In the genomic region with DNA sequence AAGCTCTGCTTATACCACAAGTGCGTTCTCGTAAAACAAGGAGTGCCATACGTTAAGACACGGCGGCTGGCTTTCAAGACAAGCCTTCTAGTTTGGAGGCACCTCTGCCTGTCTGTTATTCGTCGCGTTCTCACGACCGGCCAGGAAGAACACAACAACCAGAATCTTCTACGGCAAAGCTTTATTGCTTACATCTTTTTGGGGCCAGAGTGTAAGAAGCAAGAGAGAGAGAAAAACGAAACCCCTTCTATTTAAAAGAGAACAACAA, we compare ENCODE assay signal across 8 mouse cellular contexts. TPM values are rescaled to one million over a fixed set of nuclear protein-coding genes. Genes with fewer than 3 reads are reported as not detected.
DNase-seq lines count a peak whose midpoint lies in the region; ATAC-seq and TF ChIP-seq lines count a peak whose summit lies in the region.
"Not testable (repeated sequence)": the region's sequence is repeated elsewhere in the genome, so short reads cannot be mapped to it uniquely, and the experiment has no call there.

No protein-coding gene starts in this region.

- H3K4me1 ChIP-seq in embryonic fibroblast, embryonic 13.5 days (ENCODE audit: control insufficient read depth, insufficient read depth, low read length); liver, postnatal 0 days (ENCODE audit: insufficient read depth); small intestine, adult 2 months (ENCODE audit: control insufficient read depth, insufficient read depth, insufficient read length, low read length): not testable (repeated sequence)
- peaks cover 20% of the 10 kb centered on the region for H3K4me1 ChIP-seq in heart, embryonic 11.5 days (ENCODE audit: control insufficient read depth, insufficient read depth, low read length)
- peaks cover 12% of the 10 kb centered on the region for H3K4me1 ChIP-seq in intestine, embryonic 14.5 days (replicated peaks; ENCODE audit: control insufficient read depth, insufficient read depth, low read length)
- peaks cover 23% of the 10 kb centered on the region; the same call in 1 of the 2 replicates for H3K4me1 ChIP-seq in limb, embryonic 10.5 days
- peaks cover 16% of the 10 kb centered on the region; the same call in 1 of the 2 replicates for H3K4me1 ChIP-seq in midbrain, embryonic 15.5 days

- not testable (repeated sequence) for H3K9me3 ChIP-seq in heart, embryonic 11.5 days (replicated peaks; ENCODE audit: control insufficient read depth, low read length); intestine, embryonic 14.5 days (ENCODE audit: control insufficient read depth, low read length); limb, embryonic 10.5 days (replicated peaks); liver, postnatal 0 days (ENCODE audit: low read length); midbrain, embryonic 15.5 days

- H3K27ac ChIP-seq in embryonic fibroblast, embryonic 13.5 days (ENCODE audit: insufficient read depth, low read length); limb, embryonic 10.5 days; midbrain, embryonic 15.5 days: not testable (repeated sequence)
- peak overlapping the region; percentile 100; the same call in 1 of the 2 replicates for H3K27ac ChIP-seq in heart, embryonic 11.5 days (ENCODE audit: low read depth, low read length)
- H3K27ac ChIP-seq in intestine, embryonic 14.5 days (ENCODE audit: low read depth), result peak overlapping the region; percentile 93; the same call in 1 of the 2 replicates
- H3K27ac ChIP-seq in liver, postnatal 0 days (ENCODE audit: low read depth), result peak overlapping the region; percentile 76
- peak overlapping the region; percentile 91 for H3K27ac ChIP-seq in small intestine, adult 2 months (ENCODE audit: insufficient read depth, low read depth, low read length)

- not testable (repeated sequence) for TF ChIP-seq POLR2A in embryonic fibroblast, embryonic 13.5 days (IDR thresholded peaks at IDR 0.05; ENCODE audit: low read depth, low read length); small intestine, adult 2 months (IDR thresholded peaks at IDR 0.05; ENCODE audit: low read depth, low read length)

- WGBS in heart, embryonic 11.5 days (ENCODE audit: insufficient replicate concordance), result 47% methylated on average over 11 of the region's 12 CpGs
- WGBS in intestine, embryonic 14.5 days, result 31% methylated on average over 11 of the region's 12 CpGs
- 50% methylated on average over 11 of the region's 12 CpGs for WGBS in limb, embryonic 10.5 days
- WGBS in liver, postnatal 0 days (ENCODE audit: insufficient replicate concordance), result 40% methylated on average over 11 of the region's 12 CpGs
- 66% methylated on average over 11 of the region's 12 CpGs for WGBS in midbrain, embryonic 15.5 days
- WGBS in small intestine, adult 2 months, result 29% methylated on average over 11 of the region's 12 CpGs

- peak; percentile 57 for DNase-seq in intestine, embryonic 14.5 days (ENCODE audit: low spot score)
- DNase-seq in limb, embryonic 10.5 days (ENCODE audit: low spot score), result not testable (repeated sequence)
- peak; percentile 16 for DNase-seq in liver, postnatal 0 days

- peak overlapping the region; percentile 60 for H3K4me2 ChIP-seq in heart, embryonic 11.5 days
- peak overlapping the region; percentile 68 for H3K4me2 ChIP-seq in intestine, embryonic 14.5 days (ENCODE audit: low read length)
- peak overlapping the region; percentile 79 for H3K4me2 ChIP-seq in liver, postnatal 0 days (ENCODE audit: low read depth, low read length)
- peak overlapping the region; percentile 28; the same call in 1 of the 2 replicates for H3K4me2 ChIP-seq in midbrain, embryonic 15.5 days

- not testable (repeated sequence) for H3K27me3 ChIP-seq in heart, embryonic 11.5 days (ENCODE audit: control insufficient read depth, insufficient read depth, low read length); intestine, embryonic 14.5 days (replicated peaks; ENCODE audit: control insufficient read depth, insufficient read depth, low read length); limb, embryonic 10.5 days (ENCODE audit: low read depth, poor library complexity, severe bottlenecking); midbrain, embryonic 15.5 days (replicated peaks); small intestine, adult 2 months (ENCODE audit: control insufficient read depth, insufficient read depth, low read length)
- H3K27me3 ChIP-seq in liver, postnatal 0 days (ENCODE audit: insufficient read depth, low read length), result peaks cover 17% of the 10 kb centered on the region

- peak; percentile 47 for ATAC-seq in CD4-positive, CD25-positive, alpha-beta regulatory T cell, adult 4 months
- ATAC-seq in heart, embryonic 11.5 days (replicated peaks; ENCODE audit: insufficient number of reproducible peaks, low FRiP score, low TSS enrichment); intestine, embryonic 14.5 days (replicated peaks; ENCODE audit: low FRiP score, low TSS enrichment, low read depth); liver, postnatal 0 days; midbrain, embryonic 15.5 days (replicated peaks): not testable (repeated sequence)

- H3K36me3 ChIP-seq in heart, embryonic 11.5 days (ENCODE audit: control insufficient read depth, insufficient read depth, low read length); intestine, embryonic 14.5 days (ENCODE audit: control insufficient read depth, insufficient read depth, low read length); limb, embryonic 10.5 days; liver, postnatal 0 days (replicated peaks; ENCODE audit: insufficient read depth, low read length); midbrain, embryonic 15.5 days (replicated peaks); small intestine, adult 2 months (ENCODE audit: control insufficient read depth, insufficient read depth, low read length): not testable (repeated sequence)

- TF ChIP-seq CTCF in embryonic fibroblast, embryonic 13.5 days (IDR thresholded peaks at IDR 0.05; ENCODE audit: borderline replicate concordance, insufficient read depth, low read length); liver, postnatal 0 days (IDR thresholded peaks at IDR 0.05; ENCODE audit: low read depth); small intestine, adult 2 months (IDR thresholded peaks at IDR 0.05; ENCODE audit: extremely low read depth, insufficient read length, insufficient replicate concordance, low read depth, low read length): not testable (repeated sequence)

- TF ChIP-seq EP300 in liver, postnatal 0 days (IDR thresholded peaks at IDR 0.05; ENCODE audit: low read depth), result not testable (repeated sequence)

- H3K9ac ChIP-seq in heart, embryonic 11.5 days (ENCODE audit: low read depth, low read length); intestine, embryonic 14.5 days (ENCODE audit: low read length); liver, postnatal 0 days (replicated peaks); midbrain, embryonic 15.5 days: not testable (repeated sequence)

- peak overlapping the region; percentile 24; the same call in 1 of the 2 replicates for H3K4me3 ChIP-seq in embryonic fibroblast, embryonic 13.5 days (ENCODE audit: insufficient read depth, low read length)
- H3K4me3 ChIP-seq in heart, embryonic 11.5 days (ENCODE audit: low read depth, low read length), result peak overlapping the region; percentile 80; the same call in 1 of the 2 replicates
- peak overlapping the region; percentile 21 for H3K4me3 ChIP-seq in intestine, embryonic 14.5 days (ENCODE audit: low read depth, low read length)
- peak overlapping the region; percentile 10; the same call in 1 of the 2 replicates for H3K4me3 ChIP-seq in limb, embryonic 10.5 days
- peak overlapping the region; percentile 22 for H3K4me3 ChIP-seq in liver, postnatal 0 days (ENCODE audit: low read depth, low read length)
- H3K4me3 ChIP-seq in midbrain, embryonic 15.5 days, result not testable (repeated sequence)
- H3K4me3 ChIP-seq in small intestine, adult 2 months (ENCODE audit: low read depth, low read length), result peak overlapping the region; percentile 25

RNA-seq across cellular contexts. Expression of gene Arhgap31, which starts 1.1 kb away (rescaled TPM):
- 10 to 100 TPM; 21.5 to 26.4 TPM for polyA plus RNA-seq in CD4-positive, CD25-positive, alpha-beta regulatory T cell, adult 4 months (2017; shearing (Covaris generic))
- polyA plus RNA-seq in embryonic fibroblast, embryonic 13.5 days (2011; ENCODE audit: insufficient read length, low read depth, missing spikeins), result 27.7 and 31.1 TPM in 2 replicates
- 33.9 and 35.8 TPM in 2 replicates for polyA plus RNA-seq in heart, embryonic 11.5 days (2014; fragmentation: Nextera tagmentation; extraction: Ambion mirVana)
- 10.9 and 11.7 TPM in 2 replicates for polyA plus RNA-seq in intestine, embryonic 14.5 days (2014; fragmentation: Nextera tagmentation; extraction: Ambion mirVana)
- polyA plus RNA-seq in limb, embryonic 10.5 days (2016; fragmentation: Nextera tagmentation; extraction: Ambion mirVana), result 6.3 and 6.7 TPM in 2 replicates
- polyA plus RNA-seq in liver, postnatal 0 days (2015; fragmentation: Nextera tagmentation; extraction: Ambion mirVana), result 1.6 and 1.7 TPM in 2 replicates
- 5.8 and 6.1 TPM in 2 replicates for polyA plus RNA-seq in midbrain, embryonic 15.5 days (2015; fragmentation: Nextera tagmentation; extraction: Ambion mirVana)
- polyA plus RNA-seq in small intestine, adult 2 months (2012; rRNA removed), result 2.0 and 4.0 TPM in 2 replicates

RNA-seq across cellular contexts. Expression of gene B4galt4, which starts 27.9 kb away (rescaled TPM):
- polyA plus RNA-seq in CD4-positive, CD25-positive, alpha-beta regulatory T cell, adult 4 months (2017; shearing (Covaris generic)), result 1 to 10 TPM; 8.7 to 9.2 TPM
- 10.1 and 12.0 TPM in 2 replicates for polyA plus RNA-seq in embryonic fibroblast, embryonic 13.5 days (2011; ENCODE audit: insufficient read length, low read depth, missing spikeins)
- polyA plus RNA-seq in heart, embryonic 11.5 days (2014; fragmentation: Nextera tagmentation; extraction: Ambion mirVana), result 31.0 and 33.8 TPM in 2 replicates
- 30.6 and 34.4 TPM in 2 replicates for polyA plus RNA-seq in intestine, embryonic 14.5 days (2014; fragmentation: Nextera tagmentation; extraction: Ambion mirVana)
- polyA plus RNA-seq in limb, embryonic 10.5 days (2016; fragmentation: Nextera tagmentation; extraction: Ambion mirVana), result 19.2 and 23.0 TPM in 2 replicates
- polyA plus RNA-seq in liver, postnatal 0 days (2015; fragmentation: Nextera tagmentation; extraction: Ambion mirVana), result 3.0 and 3.4 TPM in 2 replicates
- polyA plus RNA-seq in midbrain, embryonic 15.5 days (2015; fragmentation: Nextera tagmentation; extraction: Ambion mirVana), result 30.0 and 33.4 TPM in 2 replicates
- polyA plus RNA-seq in small intestine, adult 2 months (2012; rRNA removed), result 5.1 and 8.7 TPM in 2 replicates

Comparison
In these comparisons a context has a peak if more than half of its experiments do, and no peak if none do; other contexts are left out.
1. H3K4me2 ChIP-seq: peak in every context shown above with its lines; median percentile 79 in liver, postnatal 0 days; 68 in intestine, embryonic 14.5 days; 60 in heart, embryonic 11.5 days; 28 in midbrain, embryonic 15.5 days.